Mouse (Mus musculus): ENCODE measurements around the gene Tbrg4. TPM values are rescaled to one million over a fixed set of nuclear protein-coding genes. Genes with fewer than 3 reads are reported as not detected.

Tbrg4 gene
- polyA plus RNA-seq (2014; fragmentation: Nextera tagmentation; extraction: Ambion mirVana) = 37.1 TPM in 2 replicates

DNA sequence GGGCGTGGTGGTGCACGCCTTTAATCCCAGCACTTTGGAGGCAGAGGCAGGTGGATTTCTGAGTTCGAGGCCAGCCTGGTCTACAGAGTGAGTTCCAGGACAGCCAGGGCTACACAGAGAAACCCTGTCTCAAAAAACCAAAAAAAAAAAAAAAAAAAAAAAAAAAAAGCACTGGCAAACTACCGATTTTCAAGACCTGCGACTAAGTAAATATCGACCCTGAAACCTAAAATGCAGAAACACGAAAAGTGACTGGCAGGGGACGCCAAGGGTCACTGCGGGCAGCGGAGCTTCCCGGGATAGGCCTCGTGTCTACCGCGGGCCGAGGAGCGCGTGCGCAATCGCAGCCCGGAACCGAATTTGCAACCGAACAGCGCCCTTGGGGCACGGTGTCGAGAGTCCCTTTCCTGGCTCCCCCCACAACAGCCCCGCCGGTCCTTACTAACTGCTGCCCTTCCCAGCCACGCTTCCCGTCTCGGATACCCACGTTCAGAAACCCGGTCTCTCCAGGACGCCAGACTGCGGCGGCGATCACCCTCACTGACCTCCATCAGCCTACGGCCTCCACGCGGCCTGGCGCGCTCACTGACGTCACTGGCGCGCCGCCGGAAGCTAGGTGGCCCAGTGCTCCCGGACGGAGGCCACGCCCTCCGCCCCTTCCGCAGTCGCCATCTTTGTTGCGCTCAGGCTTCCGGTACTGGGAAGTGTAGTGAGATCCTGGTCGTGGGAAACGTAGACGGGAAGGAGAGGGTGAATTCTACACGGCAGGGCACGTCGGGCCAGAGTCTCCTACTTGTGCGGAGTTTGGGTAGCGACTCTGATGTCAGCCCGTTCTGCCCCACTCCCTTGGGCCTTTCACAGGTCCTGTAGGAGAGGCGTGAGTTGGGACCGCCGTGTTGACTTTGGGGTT lies at the start of gene Tbrg4:
TSS of gene Tbrg4 (minus strand) at position 590 of the 910 bp plus-strand sequence.
- H3K9ac ChIP-seq (replicated peaks; ENCODE audit: low read depth, low read length) = peak within 1 kb of the TSS; percentile 74
- H3K9me3 ChIP-seq (ENCODE audit: control insufficient read depth, low read depth, low read length) = no peaks in the 10 kb centered on the region
- ATAC-seq (ENCODE audit: insufficient number of reproducible peaks, insufficient read depth, low FRiP score, low read depth) = peak; percentile 95
- H3K36me3 ChIP-seq (ENCODE audit: control insufficient read depth, insufficient read depth, low read length) = peaks cover 37% of the 10 kb centered on the region
- H3K27ac ChIP-seq (ENCODE audit: low read length) = peak within 1 kb of the TSS; percentile 84
- H3K4me3 ChIP-seq (ENCODE audit: low read depth, low read length) = peak within 1 kb of the TSS; percentile 60
- WGBS = under 1% methylated on average over 65 of the region's 66 CpGs
- peaks cover 18% of the 10 kb centered on the region for H3K4me1 ChIP-seq (ENCODE audit: control insufficient read depth, insufficient read depth, low read length)
- peak within 1 kb of the TSS; percentile 69 for H3K4me2 ChIP-seq (replicated peaks; ENCODE audit: low read depth, low read length)
- H3K27me3 ChIP-seq (ENCODE audit: control insufficient read depth, insufficient read depth, low read length) = no peaks in the 10 kb centered on the region

DNA sequence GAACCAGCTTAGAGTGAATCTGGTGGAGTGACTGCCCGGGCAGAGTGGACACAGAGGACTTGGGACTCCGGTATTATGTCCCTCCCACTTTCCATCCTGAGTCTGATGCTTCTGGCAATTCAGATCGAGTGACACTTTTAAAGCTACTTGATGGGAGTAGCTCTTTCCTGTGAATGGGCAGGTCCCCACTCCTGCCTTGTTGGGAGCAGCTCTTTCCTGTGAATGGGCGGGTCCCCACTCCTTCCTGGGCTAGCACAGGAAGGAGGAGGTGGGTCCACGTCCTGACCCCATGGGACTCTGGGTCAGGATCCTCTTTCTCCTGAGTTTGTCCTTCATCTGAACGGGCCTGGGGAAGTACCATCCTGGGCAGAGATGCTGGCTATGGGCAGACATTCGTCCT lies 49.5 kb upstream of the Tbrg4 start:
- WGBS = 60% methylated on average over 7 of the region's 7 CpGs
- Histone ChIP-seq H3K36me3 (ENCODE audit: control insufficient read depth, insufficient read depth, low read length) (no peaks in the 10 kb centered on the region), H3K9me3 (ENCODE audit: control insufficient read depth, low read depth, low read length) (no peaks in the 10 kb centered on the region), H3K4me1 (ENCODE audit: control insufficient read depth, insufficient read depth, low read length) (peaks cover 3% of the 10 kb centered on the region; the same call in 1 of the 2 replicates), H3K4me3 (ENCODE audit: low read depth, low read length) (no peak overlapping the region), H3K9ac (replicated peaks; ENCODE audit: low read depth, low read length) (no peak overlapping the region), H3K27ac (ENCODE audit: low read length) (no peak overlapping the region), H3K4me2 (replicated peaks; ENCODE audit: low read depth, low read length) (no peak overlapping the region), H3K27me3 (ENCODE audit: control insufficient read depth, insufficient read depth, low read length) (no peaks in the 10 kb centered on the region)
- no peak for ATAC-seq (ENCODE audit: insufficient number of reproducible peaks, insufficient read depth, low FRiP score, low read depth)

DNA sequence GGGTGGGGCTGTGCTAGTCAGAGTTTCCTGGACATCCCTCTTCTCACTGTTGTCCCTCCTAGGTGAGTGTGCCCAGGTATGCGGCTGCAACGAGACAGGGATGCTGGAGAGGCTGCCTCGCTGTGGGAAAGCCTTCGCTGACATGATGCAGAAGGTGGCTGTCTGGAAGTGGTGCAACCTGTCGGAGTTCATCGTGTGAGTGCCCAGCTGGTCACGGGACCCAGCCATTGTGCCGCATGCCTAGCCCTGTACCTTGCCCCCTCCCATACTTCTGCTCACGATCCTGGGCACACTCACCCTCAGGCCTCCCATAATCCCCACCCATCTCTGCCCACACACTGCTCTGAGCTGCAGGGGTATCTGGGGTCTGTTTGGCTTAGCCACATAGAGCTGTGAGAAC lies 48.8 kb upstream of the Tbrg4 start:
- no peaks in the 10 kb centered on the region for H3K36me3 ChIP-seq (ENCODE audit: control insufficient read depth, insufficient read depth, low read length)
- H3K4me1 ChIP-seq (ENCODE audit: control insufficient read depth, insufficient read depth, low read length) = no peaks in the 10 kb centered on the region
- H3K4me3 ChIP-seq (ENCODE audit: low read depth, low read length) = no peak overlapping the region
- no peak overlapping the region for H3K27ac ChIP-seq (ENCODE audit: low read length)
- WGBS = 81% methylated on average over 9 of the region's 9 CpGs
- H3K4me2 ChIP-seq (replicated peaks; ENCODE audit: low read depth, low read length) = no peak overlapping the region
- H3K27me3 ChIP-seq (ENCODE audit: control insufficient read depth, insufficient read depth, low read length) = no peaks in the 10 kb centered on the region
- no peaks in the 10 kb centered on the region for H3K9me3 ChIP-seq (ENCODE audit: control insufficient read depth, low read depth, low read length)
- H3K9ac ChIP-seq (replicated peaks; ENCODE audit: low read depth, low read length) = no peak overlapping the region
- ATAC-seq (ENCODE audit: insufficient number of reproducible peaks, insufficient read depth, low FRiP score, low read depth) = no peak

DNA sequence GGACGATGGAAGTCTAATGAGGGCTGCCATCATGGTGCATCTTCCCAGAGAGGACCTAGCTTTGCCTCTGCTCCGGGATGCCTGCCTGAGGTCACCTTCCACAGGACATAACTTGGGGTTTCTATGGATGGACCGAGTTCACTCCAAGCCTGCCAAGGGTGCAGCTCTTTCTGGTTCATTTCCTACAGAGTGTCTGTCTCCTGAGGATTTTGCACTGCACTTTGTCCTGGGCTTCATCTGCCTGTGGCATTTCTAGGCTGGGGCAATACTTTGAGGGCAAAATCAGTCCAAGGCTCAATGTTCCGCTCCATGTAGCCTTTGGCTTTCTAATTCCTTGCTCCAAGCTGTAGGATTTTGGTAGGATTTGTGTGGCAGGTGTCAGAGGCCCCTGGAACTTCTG lies 45.0 kb upstream of the Tbrg4 start:
- H3K9ac ChIP-seq (replicated peaks; ENCODE audit: low read depth, low read length) = no peak overlapping the region
- ATAC-seq (ENCODE audit: insufficient number of reproducible peaks, insufficient read depth, low FRiP score, low read depth) = no peak
- no peak overlapping the region for H3K27ac ChIP-seq (ENCODE audit: low read length)
- WGBS = 86% methylated on average over 4 of the region's 4 CpGs
- no peaks in the 10 kb centered on the region for H3K9me3 ChIP-seq (ENCODE audit: control insufficient read depth, low read depth, low read length)
- H3K27me3 ChIP-seq (ENCODE audit: control insufficient read depth, insufficient read depth, low read length) = no peaks in the 10 kb centered on the region
- H3K4me3 ChIP-seq (ENCODE audit: low read depth, low read length) = no peak overlapping the region
- H3K36me3 ChIP-seq (ENCODE audit: control insufficient read depth, insufficient read depth, low read length) = no peaks in the 10 kb centered on the region
- no peak overlapping the region for H3K4me2 ChIP-seq (replicated peaks; ENCODE audit: low read depth, low read length)
- H3K4me1 ChIP-seq (ENCODE audit: control insufficient read depth, insufficient read depth, low read length) = no peaks in the 10 kb centered on the region

DNA sequence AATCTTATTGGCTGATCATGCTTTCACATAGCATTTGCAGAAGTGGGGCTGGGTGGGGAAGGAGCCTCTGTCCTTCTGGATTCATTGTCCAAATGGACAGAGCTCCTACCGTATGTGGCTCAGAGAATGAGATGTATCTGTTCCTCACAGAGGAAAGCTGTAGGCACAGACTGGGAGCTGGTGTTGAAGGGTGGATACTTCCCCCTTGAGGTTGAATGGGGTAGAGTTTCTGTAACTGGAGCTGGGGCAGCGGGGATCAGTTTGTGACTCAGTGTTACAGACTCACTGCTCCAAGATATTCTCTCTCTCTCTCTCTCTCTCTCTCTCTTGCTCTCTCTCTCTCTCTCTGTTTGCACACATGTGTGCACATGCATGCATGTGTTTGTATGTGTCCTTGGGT lies 44.2 kb upstream of the Tbrg4 start:
- H3K9ac ChIP-seq (replicated peaks; ENCODE audit: low read depth, low read length) = no peak overlapping the region
- no peak for ATAC-seq (ENCODE audit: insufficient number of reproducible peaks, insufficient read depth, low FRiP score, low read depth)
- 74% methylated on average over 2 of the region's 2 CpGs for WGBS

DNA sequence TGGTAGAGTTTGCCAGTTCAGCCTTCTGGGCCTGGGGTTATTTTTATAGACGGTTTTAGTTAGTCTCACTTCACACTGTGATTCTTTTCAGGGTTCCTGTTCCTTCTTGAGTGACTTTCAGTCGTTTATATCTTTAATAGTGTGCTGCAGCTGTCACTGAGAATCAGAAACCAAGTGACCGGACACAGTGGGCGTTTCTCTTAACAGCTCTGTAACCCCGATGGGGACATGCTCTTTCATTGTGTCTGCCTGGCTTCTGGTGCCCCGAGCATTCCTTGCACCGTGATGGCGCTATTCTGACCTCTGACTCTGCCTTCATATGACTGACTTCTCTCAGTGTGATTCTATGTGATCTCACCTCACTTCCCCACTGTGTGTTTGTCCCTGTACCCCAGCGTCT lies 43.2 kb upstream of the Tbrg4 start:
- Histone ChIP-seq H3K36me3 (ENCODE audit: control insufficient read depth, insufficient read depth, low read length) (no peaks in the 10 kb centered on the region), H3K27me3 (ENCODE audit: control insufficient read depth, insufficient read depth, low read length) (no peaks in the 10 kb centered on the region), H3K4me3 (ENCODE audit: low read depth, low read length) (no peak overlapping the region), H3K4me1 (ENCODE audit: control insufficient read depth, insufficient read depth, low read length) (no peaks in the 10 kb centered on the region), H3K9me3 (ENCODE audit: control insufficient read depth, low read depth, low read length) (no peaks in the 10 kb centered on the region), H3K4me2 (replicated peaks; ENCODE audit: low read depth, low read length) (no peak overlapping the region), H3K27ac (ENCODE audit: low read length) (no peak overlapping the region), H3K9ac (replicated peaks; ENCODE audit: low read depth, low read length) (no peak overlapping the region)
- no peak for ATAC-seq (ENCODE audit: insufficient number of reproducible peaks, insufficient read depth, low FRiP score, low read depth)
- WGBS = 56% methylated on average over 9 of the region's 9 CpGs

More for the DNA sequence above, 44.2 kb upstream of the Tbrg4 start:
- Histone ChIP-seq H3K4me2 (replicated peaks; ENCODE audit: low read depth, low read length) (no peak overlapping the region), H3K36me3 (ENCODE audit: control insufficient read depth, insufficient read depth, low read length) (no peaks in the 10 kb centered on the region), H3K27ac (ENCODE audit: low read length) (no peak overlapping the region), H3K4me1 (ENCODE audit: control insufficient read depth, insufficient read depth, low read length) (no peaks in the 10 kb centered on the region), H3K4me3 (ENCODE audit: low read depth, low read length) (no peak overlapping the region), H3K27me3 (ENCODE audit: control insufficient read depth, insufficient read depth, low read length) (no peaks in the 10 kb centered on the region), H3K9me3 (ENCODE audit: control insufficient read depth, low read depth, low read length) (no peaks in the 10 kb centered on the region)

DNA sequence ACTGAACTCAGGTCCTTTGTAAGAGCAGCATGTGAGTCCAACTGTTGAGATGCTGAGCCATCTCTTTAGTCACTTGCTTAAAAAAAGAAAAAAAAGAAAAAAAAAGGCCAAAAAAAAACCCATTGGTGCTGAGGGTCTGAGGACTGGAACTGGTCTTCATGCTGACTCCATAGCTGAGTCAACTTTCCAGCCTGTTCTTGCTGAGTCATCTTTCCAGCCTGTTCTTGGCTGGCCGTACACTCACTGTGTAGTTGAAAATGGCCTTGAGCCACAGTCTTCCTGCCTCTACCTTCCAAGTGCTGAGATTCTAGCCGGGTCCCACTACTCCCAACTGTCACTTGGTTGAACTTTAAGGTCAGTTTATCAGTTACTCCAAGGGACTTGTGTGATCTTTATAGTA lies 40.8 kb upstream of the Tbrg4 start:
- Histone ChIP-seq H3K4me3 (ENCODE audit: low read depth, low read length) (no peak overlapping the region), H3K36me3 (ENCODE audit: control insufficient read depth, insufficient read depth, low read length) (no peaks in the 10 kb centered on the region), H3K27me3 (ENCODE audit: control insufficient read depth, insufficient read depth, low read length) (no peaks in the 10 kb centered on the region), H3K9me3 (ENCODE audit: control insufficient read depth, low read depth, low read length) (no peaks in the 10 kb centered on the region), H3K4me2 (replicated peaks; ENCODE audit: low read depth, low read length) (no peak overlapping the region), H3K4me1 (ENCODE audit: control insufficient read depth, insufficient read depth, low read length) (no peaks in the 10 kb centered on the region), H3K27ac (ENCODE audit: low read length) (no peak overlapping the region), H3K9ac (replicated peaks; ENCODE audit: low read depth, low read length) (no peak overlapping the region)
- 84% methylated on average over 2 of the region's 2 CpGs for WGBS
- ATAC-seq (ENCODE audit: insufficient number of reproducible peaks, insufficient read depth, low FRiP score, low read depth) = no peak

DNA sequence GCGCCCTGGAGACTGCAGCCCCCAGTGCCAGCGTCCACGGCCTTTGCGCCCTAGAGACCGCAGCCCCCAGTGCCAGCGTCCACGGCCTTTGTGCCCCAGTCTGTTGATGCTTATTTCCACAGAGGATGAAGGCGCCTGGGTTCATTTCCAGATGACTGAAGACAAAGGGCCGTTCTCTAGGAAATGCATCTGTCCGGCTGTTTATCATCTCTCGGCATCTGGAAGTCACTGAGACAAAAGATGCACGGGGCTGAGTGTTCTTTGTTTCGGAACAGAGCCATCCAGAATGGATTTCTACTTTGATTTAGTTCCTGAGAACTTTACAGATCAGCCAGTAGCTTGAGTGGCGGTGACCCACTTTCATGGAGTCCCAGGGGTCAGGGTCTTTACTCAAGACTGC lies 35.3 kb upstream of the Tbrg4 start:
- H3K9me3 ChIP-seq (ENCODE audit: control insufficient read depth, low read depth, low read length) = no peaks in the 10 kb centered on the region
- H3K4me1 ChIP-seq (ENCODE audit: control insufficient read depth, insufficient read depth, low read length) = no peaks in the 10 kb centered on the region
- 74% methylated on average over 14 of the region's 14 CpGs for WGBS
- no peak overlapping the region for H3K27ac ChIP-seq (ENCODE audit: low read length)
- no peaks in the 10 kb centered on the region for H3K36me3 ChIP-seq (ENCODE audit: control insufficient read depth, insufficient read depth, low read length)
- no peak for ATAC-seq (ENCODE audit: insufficient number of reproducible peaks, insufficient read depth, low FRiP score, low read depth)
- no peak overlapping the region for H3K9ac ChIP-seq (replicated peaks; ENCODE audit: low read depth, low read length)
- H3K4me2 ChIP-seq (replicated peaks; ENCODE audit: low read depth, low read length) = no peak overlapping the region
- H3K27me3 ChIP-seq (ENCODE audit: control insufficient read depth, insufficient read depth, low read length) = no peaks in the 10 kb centered on the region
- H3K4me3 ChIP-seq (ENCODE audit: low read depth, low read length) = no peak overlapping the region

All from stomach, embryonic 14.5 days (tissue).